Mouse (Mus musculus) ES-E14 (cell line): ENCODE measurements around the gene Colgalt1.

Experiments
- CHD2 ChIP-seq: IDR thresholded peaks from 2 replicates; pipeline ENCODE4 v1.6.1; 2014; ENCODE audit warnings: mild to moderate bottlenecking, low read depth, low read length, inconsistent platforms
- HCFC1 ChIP-seq: IDR thresholded peaks from 2 replicates; pipeline ENCODE4 v1.6.1; 2012; ENCODE audit warnings: low read length, inconsistent platforms, borderline replicate concordance; ENCODE audit not compliant: insufficient read depth
- ZC3H11A ChIP-seq: IDR thresholded peaks from 2 replicates; pipeline ENCODE4 v1.6.1; 2012; ENCODE audit warnings: low read depth, mild to moderate bottlenecking, inconsistent platforms, low read length, borderline replicate concordance

- no peak for TF ChIP-seq CHD2
- no peak for TF ChIP-seq ZC3H11A
- TF ChIP-seq HCFC1: no peak
These were observed 28.5 kb downstream of the Colgalt1 start for GRCm38 (mm10) chr8:71639318-71639717.
